8 mouse cellular contexts compared by ENCODE assay signal in genomic region chr5:114658255-114658654, GRCm38 (mm10). TPM values are rescaled to one million over a fixed set of nuclear protein-coding genes. Genes with fewer than 3 reads are reported as not detected.
DNase-seq lines count a peak whose midpoint lies in the region; ATAC-seq lines count a peak whose summit lies in the region.

Gene Trpv4, minus strand, starts transcription at chr5:114658421.

- no peaks in the 10 kb centered on the region for H3K36me3 ChIP-seq in neural tube, embryonic 14.5 days (ENCODE audit: control insufficient read depth, insufficient read depth, low read length)

- peak within 1 kb of the TSS; percentile 34 for H3K4me3 ChIP-seq in neural tube, embryonic 14.5 days (ENCODE audit: low read depth, low read length)

- H3K27ac ChIP-seq in neural tube, embryonic 14.5 days (ENCODE audit: low read depth, low read length) = no peak within 1 kb of the TSS

- H3K4me1 ChIP-seq in neural tube, embryonic 14.5 days (ENCODE audit: control insufficient read depth, insufficient read depth, low read length) = 0 out of 2 replicates have a peak, but pooled peaks cover 6% of the 10 kb centered on the region

- H3K27me3 ChIP-seq in neural tube, embryonic 14.5 days (ENCODE audit: control insufficient read depth, insufficient read depth, low read length) = peaks cover 25% of the 10 kb centered on the region

- no peaks in the 10 kb centered on the region for H3K9me3 ChIP-seq in neural tube, embryonic 14.5 days (ENCODE audit: control insufficient read depth, low read length)

- peak; percentile 30 for DNase-seq in adrenal gland, postnatal 25 days
- no peak for DNase-seq in adrenal gland, adult 8-10 months
- DNase-seq in 3134 (ENCODE audit: extremely low read depth, insufficient read length, low spot score) = peak; percentile 76
- DNase-seq in gonadal fat pad, adult 2 months (ENCODE audit: low read depth) = no peak
- DNase-seq in kidney, postnatal 10 days = peak; percentile 70
- DNase-seq in cerebellum, postnatal 36 days = no peak
- no peak for DNase-seq in layer of hippocampus, adult 9-10 months (ENCODE audit: low spot score)

- H3K4me2 ChIP-seq in neural tube, embryonic 14.5 days (ENCODE audit: low read depth, low read length) = peak within 1 kb of the TSS; percentile 61

- H3K9ac ChIP-seq in neural tube, embryonic 14.5 days (replicated peaks; ENCODE audit: low read depth, low read length) = peak within 1 kb of the TSS; percentile 44

- no peak for ATAC-seq in neural tube, embryonic 14.5 days (ENCODE audit: low read depth)

- under 1% methylated on average over 46 of the region's 47 CpGs for WGBS in neural tube, embryonic 14.5 days

RNA-seq across cellular contexts. Expression of gene Trpv4, which starts in this region (rescaled TPM):
- total RNA-seq in adrenal gland, postnatal 25 days (2021) = 1.2 and 1.3 TPM in 2 replicates
- 1 to 10 TPM; 1.3 to 3.4 (median 2.4) TPM for total RNA-seq in adrenal gland, adult 8-10 months (2022)
- polyA plus RNA-seq in gonadal fat pad, adult 2 months (2012; rRNA removed) = 26.0 and 30.3 TPM in 2 replicates
- polyA plus RNA-seq in neural tube, embryonic 14.5 days (2014; fragmentation: Nextera tagmentation; extraction: Ambion mirVana) = 0.39 and 0.59 TPM in 2 replicates

Comparison
In these comparisons a context has a peak if more than half of its experiments do, and no peak if none do; other contexts are left out.
1. RNA of gene Trpv4 (polyA plus RNA-seq): 26.0 to 30.3 TPM in gonadal fat pad, adult 2 months; 0.39 to 0.59 TPM in neural tube, embryonic 14.5 days; every median in the first group is over 10 times any median in the second.
2. DNase-seq: peak in adrenal gland, postnatal 25 days (single experiment), 3134 (single experiment) and kidney, postnatal 10 days (single experiment); none in adrenal gland, adult 8-10 months (single experiment), gonadal fat pad, adult 2 months (single experiment), cerebellum, postnatal 36 days (0 of 2) and layer of hippocampus, adult 9-10 months (single experiment).